Mouse (Mus musculus) Muller cell, postnatal 12 days (primary cell): ENCODE results near the gene Gm2237.
A peak's percentile ranks its signal among the peaks of the same experiment; 100 is the strongest.
"Not testable (repeated sequence)": the region's sequence is repeated elsewhere in the genome, so short reads cannot be mapped to it uniquely, and the experiment has no call there.

ENCODE experiments used
- DNase-seq: peaks from one replicate; pipeline ENCODE4 v3.0.0-alpha.2; 2015; ENCODE audit errors: inconsistent ontology term

The Gm2237 gene

DNA sequence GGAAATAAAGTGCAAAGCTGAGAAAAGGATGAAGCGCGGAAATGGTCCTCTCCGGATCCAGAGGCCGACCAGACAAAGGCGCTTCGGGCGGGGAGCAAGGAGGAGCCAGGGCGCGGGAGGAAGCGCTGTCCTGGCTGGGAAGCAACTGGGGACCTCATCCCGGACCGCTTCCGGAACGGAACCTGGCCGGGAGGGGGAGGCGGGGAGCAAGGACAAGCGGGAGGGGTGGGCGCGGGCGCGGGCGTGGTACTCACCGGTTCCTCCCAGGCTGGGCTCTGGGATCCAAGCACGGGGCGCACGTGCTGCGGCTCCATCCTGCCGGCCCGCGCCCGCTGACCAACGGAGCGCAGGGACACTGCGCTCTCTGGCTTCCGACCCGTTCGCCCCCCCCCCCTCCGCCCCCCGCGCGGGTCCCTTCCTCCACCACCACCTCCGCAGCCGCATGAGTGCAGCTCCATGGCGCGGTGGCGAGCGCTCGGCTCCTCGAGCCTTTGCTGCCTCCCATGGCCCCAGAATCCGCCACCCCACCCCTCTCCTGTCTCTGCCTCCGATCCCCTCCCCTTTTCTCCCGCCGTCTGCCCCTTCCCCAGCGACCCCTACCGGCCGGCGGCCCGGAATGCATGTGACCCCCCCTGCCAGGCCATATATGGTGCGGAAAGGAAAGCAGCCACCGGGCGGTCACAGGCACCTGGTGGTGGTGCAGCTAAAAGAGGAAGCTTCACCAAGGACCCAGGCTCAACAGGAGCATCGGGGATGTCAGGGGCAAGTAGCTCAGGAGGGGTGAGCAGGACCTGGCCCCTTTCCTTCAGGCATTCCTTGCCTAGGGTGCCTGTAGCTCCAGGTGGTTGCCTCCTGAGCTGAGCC is at the start of gene Gm2237:
Gene Gm2237 (minus strand): TSS at position 332 of the 864 bp plus-strand sequence.
- peak; percentile 19 for DNase-seq

DNA sequence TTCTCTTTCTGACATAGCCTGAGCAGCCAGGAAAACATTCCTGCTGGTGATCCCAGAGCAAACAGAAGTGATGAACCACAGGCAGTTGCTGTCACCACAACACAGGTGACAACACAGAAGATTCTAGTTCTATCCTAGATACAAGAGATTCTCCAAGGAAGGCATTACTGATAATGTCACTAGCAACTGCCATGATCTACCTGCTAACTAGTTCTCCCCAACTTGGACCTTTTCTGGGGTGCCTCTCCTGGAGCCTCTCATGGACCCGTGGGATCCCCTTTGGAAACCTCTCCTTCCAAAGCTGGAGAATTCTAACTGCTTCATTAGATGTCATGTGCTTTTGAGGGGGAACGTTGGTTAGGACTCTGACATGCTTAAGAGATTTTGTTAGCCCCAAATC is 17.5 kb upstream of the Gm2237 start, which contains the start of gene Gm5458:
Gene Gm5458 (minus strand): TSS at position 101 of the 400 bp plus-strand sequence.
- not testable (repeated sequence) for DNase-seq

DNA sequence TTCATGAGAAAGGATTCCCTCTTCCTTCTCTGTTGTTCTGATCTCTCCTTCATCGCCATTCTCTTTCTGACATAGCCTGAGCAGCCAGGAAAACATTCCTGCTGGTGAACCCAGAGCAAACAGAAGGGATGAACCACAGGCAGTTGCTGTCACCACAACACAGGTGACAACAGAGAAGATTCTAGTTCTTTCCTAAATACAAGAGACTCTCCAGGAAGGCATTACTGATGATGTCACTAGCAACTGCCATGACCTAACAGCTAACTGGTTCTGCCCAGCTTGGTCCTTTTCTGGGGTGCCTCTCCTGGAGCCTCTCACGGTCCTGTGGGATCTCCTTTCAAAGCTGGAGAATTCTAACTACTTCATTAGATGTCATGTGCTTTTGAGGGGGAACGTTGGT is 35.1 kb downstream of the Gm2237 start, which contains the start of gene Gm2244:
Gene Gm2244 (minus strand): TSS at position 101 of the 400 bp plus-strand sequence.
- not testable (repeated sequence) for DNase-seq
